Mouse (Mus musculus) kidney, adult 11 months (tissue): ENCODE data around the gene Vps13d.

ENCODE experiments used
- DNase-seq: peaks from one replicate; pipeline ENCODE4 v3.0.0; 2022

Vps13d gene

DNA sequence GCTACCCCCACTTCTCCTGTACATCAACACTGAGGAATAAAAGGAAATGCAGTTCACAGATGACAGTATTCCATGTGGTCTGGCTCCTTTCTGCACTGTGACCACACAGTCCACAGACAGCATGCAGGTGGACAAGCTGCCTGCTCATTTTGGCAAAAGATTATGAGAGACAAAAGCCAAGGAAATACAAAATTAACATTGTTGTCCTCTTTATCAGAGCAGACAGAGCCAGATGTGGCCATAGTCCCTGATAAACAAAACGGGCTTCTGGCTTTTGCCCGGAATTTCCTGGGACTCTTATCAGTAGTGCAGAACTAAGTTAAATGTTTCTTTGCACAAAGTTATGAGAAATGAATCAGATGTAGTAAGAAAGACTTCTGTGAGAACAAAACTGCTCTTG is 161.4 kb downstream of the Vps13d start:
- DNase-seq: no peak

DNA sequence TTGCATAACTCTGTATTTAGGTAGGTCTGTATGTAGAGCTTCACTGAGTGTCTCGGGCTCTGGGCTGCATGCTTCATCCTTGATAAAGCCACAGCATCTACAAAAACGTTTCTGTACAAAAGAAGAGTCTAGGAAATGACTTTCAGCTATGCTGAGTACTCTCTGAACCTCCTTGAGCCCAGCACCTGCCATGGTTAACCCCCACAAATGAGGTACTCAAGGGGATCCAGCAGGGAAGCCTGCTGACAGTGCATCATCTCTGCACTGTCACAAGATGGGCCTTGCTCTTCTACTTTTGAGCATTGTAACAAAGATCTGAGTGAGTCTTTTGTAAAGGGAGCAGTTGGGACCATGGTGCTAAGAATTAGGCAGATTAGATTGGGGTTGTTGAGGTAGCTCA is 162.2 kb downstream of the Vps13d start:
- DNase-seq: no peak

DNA sequence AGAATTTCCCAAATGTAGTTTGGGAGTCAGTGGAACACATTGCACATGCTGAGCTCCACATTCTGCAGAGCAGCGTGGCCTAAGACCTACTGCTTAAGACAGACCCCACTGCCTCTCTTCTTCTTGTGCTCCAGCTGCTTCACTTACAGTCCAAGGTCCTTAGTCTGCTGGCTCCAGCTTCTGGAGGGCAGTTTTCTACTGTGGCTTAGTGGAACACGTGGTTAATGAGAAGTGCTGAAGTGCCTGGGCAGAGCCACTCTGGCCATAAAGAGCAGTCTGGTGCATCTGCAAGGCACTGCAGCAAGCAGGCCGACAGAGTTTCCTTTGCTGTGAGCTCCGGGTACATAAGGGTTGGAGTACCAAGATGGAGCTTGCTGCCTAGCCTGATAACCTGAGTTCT is 163.3 kb downstream of the Vps13d start:
- peak; percentile 84 for DNase-seq

DNA sequence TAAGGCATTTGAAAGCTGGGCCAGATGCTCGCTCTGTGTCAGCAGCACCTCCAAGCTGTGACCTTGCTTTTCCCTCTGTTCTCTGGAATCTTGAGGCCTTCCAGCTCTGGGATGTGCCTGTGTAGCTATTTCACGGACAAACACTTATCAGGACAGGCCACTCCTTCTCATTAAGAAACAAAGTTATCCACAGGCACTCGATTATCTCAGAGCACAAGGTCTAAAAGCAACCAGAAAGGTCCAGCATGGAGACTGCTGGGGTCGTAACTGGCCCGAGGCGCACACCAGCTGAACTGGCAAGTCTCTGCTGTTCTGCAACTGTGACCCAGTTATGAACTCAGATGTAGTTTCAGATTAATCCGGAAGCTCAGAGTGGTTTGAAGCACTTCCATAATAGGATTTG is 168.4 kb downstream of the Vps13d start:
- DNase-seq: peak; percentile 70

DNA sequence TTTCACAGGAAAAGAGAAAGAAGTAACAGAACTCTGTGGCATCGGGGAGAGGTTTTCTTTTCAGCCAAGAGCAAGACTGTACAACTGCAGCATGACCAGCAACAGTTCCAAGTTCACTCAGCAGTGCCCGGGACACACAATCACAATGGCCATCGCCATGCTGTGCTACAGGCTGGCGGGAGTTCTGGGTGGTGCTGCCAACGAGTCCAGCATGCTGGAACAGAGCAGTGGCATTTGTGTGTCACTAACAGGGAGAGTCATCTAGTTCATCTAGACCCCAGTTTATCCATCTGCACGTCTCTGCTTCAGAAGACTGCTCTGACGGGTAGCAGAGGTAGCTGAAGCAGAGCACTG is 169.4 kb downstream of the Vps13d start:
- DNase-seq: no peak

DNA sequence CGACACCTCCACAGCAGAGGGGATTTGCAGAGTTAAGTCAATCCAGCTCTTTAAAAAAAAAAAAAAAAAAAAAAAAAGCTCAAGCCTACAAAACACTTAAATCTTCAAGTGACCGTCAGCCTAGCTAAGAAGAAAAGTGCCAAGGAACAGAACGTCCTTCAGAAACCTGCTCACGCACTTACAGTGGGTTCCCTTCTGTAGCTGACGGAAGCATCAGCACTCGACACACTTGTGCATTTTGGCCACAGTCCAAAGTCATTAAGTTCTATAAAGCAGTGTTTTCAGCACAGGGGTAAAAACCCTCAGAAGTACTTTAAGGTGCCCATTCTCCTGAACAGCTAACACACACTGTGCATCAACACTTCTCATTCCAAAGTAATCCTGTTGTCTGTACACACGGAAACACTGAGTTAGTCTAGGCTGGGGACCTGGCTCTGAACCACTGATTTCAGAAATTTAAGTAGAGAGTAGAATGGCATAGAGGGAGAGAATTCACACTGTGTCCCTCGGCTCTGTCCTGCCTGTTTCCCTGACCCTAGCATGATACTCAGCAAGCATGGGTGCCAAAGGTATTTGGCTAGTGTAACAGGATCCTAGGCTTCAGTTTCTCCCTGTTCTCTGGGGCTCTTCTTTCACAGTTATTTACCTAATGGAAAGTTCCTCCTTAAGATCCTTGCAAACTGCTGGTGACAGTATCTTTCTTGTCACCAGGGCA is 170.0 kb downstream of the Vps13d start:
- no peak for DNase-seq

DNA sequence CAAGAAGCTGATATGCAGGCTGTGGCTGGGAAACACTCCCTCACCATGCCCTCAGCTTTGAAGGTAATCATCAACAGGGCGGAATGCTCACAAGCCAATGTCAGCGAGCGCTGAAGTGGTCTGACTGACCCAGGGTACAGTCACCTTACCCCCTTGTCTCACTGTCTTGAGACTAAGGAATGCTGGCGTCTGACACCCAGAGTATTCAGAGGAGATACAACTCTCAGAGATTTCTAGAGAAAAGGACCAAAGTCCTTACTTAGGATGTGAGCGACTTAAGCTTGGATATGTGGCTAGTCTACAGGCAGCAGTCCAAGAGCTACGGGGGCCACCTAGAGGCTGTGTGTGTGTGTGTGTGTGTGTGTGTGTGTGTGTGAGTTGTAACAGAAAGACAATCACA is 170.9 kb downstream of the Vps13d start:
- DNase-seq: peak; percentile 86

DNA sequence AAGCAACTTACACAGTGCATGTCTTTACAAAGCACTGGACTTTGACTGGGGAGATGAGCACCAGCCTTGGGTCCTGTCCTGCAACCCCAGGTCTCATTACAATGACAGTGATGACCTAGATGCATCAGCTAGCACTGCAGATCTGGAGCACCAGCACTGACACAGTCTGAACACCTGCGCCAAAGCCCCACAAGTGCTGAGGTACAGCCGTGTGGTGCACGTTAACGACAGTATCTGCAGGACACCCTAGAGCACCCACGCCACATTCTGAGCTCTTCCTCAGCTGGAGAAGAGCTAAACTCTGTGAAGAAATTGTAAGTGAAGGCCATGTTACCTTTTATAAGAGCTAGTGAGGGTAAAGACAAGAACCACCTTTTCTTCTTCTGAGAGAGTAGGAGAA is 172.0 kb downstream of the Vps13d start:
- DNase-seq: no peak

DNA sequence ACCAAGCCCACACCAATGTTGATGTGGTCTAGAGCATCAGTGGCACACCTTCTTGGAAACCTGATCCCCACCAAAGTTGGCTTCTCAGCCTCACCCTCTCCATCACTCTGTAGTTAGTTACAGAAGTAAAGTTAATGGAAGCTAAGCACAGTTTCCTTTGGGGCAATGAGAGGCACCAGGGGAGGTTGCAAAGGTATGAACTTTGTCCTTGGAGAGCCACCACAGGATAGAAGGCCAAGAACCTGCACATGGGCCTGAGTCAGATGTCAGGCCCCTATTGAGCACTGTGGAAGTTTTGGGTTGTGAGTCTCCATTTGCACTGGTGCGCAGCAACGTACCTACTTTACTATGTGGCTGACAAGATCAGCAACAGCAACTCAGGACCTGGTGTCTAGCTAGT is 172.6 kb downstream of the Vps13d start:
- DNase-seq: no peak

DNA sequence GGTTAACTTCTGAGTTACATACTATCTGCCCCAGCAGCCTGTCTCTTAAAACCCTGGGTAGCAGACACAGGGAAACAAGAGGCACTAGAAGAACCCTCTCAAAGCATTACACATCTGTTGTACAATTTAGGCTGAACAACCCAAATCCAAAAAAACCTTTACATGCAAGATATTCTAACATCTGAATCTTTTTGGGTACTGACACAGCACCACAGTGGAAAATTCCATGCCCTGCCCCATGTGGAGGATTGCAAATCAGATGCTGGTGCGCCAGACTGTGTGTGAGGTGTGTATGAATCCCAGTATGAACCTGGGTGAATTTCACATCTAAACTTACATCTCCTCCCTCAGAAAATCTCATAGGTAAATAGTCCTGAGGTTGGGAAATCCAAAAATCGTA is 174.4 kb downstream of the Vps13d start:
- no peak for DNase-seq

DNA sequence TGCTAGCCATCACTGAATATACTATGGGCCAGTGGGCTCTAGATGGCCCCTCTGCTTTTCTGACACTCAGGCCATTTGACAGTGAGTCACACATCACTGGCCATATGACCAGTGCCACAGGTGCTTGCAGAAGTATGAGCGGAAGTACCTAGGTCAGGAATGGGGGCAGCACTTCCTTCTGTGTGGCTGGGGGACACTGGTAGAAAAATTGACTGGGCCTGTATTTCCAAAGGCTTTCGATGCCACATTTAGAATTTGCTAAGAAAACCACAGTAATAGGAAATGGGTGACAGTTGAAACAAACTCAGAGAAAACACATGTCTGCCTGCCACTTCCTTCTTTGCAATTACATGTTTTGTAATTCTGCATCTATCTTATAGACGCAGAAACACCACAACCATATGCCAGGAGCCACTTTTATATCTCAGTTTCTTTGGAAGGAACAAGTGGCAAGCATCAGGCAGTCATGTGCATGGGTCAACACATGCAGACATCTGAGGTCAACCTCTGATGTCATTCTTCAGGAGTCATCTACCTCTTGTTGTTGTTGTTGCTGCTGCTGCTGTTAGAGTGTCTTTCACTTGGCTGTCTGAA is 175.6 kb downstream of the Vps13d start:
- DNase-seq: no peak

DNA sequence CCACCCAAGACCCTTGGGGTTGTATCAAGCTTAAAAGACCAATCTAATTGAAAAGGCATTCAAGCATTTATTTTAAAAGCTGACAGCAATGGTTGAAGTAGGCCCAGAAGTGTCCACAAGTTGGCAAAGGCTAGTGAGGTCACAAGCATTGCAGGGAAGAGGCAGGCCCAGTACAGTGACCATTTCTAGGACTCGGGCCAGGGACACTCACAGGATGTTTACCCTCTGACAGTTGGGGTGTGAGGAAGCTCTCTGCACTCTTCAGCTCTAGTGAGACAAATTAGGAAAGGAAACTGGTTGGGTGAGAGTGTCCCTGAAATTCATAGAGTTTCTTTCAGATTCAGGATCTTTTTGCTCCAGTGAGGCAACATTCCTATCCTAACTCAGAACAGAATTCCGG is 177.1 kb downstream of the Vps13d start:
- DNase-seq: peak; percentile 81

DNA sequence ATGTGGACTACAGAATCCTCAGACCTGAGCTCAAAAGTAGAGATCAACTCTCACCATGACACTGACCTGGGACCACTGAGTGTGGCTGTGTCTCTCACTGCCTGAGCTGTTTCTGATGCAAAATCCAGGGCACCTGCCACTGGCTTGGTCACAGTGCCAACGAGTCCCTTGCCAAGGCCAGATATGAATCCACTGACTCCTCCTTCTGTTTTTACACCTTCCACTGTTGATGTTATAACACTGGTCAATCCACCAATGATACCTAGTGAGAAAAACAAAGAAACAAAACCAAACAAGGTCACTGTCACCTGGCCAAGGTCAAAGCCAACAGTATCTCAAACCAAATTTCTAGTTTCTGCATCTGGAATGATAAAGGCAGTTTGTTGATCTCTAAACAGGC is 178.1 kb downstream of the Vps13d start:
- no peak for DNase-seq

DNA sequence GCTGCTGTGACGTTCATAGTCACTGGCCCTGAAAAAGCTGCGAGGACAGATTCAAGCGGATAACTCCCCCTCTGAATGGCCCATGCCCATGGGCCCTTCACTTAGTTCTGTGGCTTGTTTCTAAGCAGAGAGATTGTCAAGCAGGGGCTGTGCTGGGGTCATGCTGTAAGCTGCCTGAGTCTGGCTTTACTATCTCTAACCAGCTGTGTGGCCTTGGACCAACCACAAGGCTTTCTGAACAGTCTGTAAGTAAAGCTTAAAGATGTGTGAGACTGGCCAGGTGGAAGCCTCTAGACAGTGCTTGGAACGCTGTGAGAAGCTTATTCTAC is 180.2 kb downstream of the Vps13d start:
- DNase-seq: no peak

DNA sequence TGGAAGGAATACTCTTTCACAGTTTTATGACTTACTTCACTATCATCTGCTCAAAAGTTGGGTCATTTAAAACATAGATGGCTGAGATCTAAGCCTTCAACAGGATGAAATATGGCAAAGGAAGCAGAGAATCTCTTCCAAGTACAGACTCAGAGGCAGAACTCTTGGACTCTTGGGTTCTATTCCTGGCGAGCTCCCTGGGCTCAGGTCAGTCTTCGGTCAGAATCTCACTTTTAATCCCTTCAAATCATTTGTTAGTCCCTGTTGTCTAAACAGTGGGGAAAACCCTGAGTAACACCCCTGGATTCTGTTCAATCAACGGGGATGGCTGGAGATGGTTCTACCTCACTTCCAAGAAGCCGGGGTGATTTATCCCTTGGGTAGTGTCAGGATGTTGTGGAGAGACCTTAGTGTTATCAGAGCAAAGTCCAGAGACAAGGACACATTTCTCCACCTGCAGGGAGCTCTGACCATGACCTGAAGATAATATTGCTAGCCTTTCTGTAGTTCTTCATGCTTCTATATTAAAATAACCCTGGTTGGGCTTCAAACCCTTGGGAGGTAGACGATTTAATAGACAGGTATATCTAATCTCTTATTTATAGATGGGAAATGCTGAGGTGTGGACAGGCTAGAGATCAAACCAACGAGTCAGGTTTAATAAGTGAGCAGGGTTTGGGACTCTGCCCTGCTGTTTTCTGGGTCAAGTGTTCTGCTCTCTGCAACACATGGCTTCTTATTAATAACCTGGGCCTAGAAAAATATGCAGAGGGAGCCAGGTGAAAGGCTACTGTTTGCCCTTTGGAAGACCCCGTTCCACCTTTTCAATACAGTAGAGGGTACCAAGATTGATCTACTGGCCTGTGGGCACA is 180.8 kb downstream of the Vps13d start:
- peak; percentile 88 for DNase-seq

DNA sequence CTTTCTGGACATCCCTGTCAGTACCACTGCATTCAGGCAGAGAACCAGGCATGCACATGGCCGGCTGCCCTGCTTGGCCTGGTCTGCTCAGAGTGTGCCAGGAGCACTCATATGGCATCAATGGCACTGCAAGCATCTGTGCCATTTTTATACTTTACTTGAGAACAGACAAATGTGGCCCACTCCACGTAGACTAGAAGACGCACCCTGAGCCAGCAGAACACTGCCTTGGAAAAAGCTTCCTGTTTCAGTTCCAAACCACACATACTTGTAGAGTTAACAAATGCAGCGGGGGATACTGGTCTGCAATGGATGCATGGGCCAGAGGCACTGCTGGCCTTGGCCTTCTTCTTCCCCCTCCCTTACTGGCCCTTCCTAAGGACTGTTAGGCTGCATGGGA is 181.6 kb downstream of the Vps13d start:
- DNase-seq: no peak

DNA sequence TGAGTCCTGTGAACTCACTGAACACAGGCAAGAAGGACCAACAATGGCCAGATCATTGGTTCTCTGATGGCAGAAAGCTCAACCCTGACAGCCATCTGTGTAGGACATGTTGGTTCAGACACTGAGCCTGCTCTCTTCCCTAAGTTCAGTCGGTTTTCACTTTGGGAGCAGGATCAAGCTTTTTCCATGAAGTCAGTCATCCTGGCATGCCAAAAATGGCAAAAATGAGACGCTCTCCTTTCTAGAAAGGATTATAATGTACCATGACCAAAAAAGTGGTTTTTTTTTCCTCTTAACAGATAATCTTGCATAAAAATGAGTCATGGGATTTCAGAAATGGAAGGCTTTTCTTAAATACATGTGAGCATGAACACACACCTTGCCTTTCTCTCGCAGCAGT is 183.6 kb downstream of the Vps13d start:
- no peak for DNase-seq

DNA sequence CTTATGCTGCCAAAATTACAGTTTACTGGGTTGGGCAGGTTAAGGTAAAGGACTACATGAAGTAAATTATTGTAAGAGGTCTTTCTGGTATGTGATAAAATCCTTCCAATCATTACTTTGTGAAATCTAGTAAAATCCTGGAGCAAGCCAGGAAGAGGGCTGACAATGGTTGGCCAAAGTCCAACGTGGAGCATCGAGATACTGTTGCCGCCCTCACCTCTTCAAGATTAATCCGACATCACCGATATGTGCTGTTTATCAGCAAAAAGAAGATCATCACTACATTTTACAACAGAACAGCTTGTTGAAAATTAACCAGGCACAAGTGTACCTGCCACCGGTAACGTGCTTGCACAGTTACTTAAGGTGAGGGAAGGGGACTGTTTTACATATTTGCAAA is 184.9 kb downstream of the Vps13d start:
- DNase-seq: no peak

DNA sequence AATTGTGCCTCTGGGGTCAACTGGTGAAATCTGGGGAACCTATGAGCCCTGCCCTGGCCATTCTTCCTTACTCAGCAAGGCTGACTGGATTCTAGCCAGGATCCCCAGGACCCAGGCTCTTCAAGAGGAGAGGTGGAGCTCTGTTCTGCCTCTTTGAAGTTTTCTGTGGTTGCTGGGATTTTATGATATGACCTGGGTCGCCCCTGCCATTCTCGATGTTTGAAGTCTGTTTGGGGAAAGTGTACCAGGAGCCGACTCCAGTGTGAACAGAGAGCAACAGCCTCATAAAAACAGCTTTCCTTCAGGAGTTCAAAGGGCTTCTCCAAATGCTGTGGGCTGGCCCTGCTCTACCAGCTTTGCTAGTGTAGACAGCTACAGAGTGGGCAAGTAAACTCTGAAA is 185.4 kb downstream of the Vps13d start:
- DNase-seq: peak; percentile 70

DNA sequence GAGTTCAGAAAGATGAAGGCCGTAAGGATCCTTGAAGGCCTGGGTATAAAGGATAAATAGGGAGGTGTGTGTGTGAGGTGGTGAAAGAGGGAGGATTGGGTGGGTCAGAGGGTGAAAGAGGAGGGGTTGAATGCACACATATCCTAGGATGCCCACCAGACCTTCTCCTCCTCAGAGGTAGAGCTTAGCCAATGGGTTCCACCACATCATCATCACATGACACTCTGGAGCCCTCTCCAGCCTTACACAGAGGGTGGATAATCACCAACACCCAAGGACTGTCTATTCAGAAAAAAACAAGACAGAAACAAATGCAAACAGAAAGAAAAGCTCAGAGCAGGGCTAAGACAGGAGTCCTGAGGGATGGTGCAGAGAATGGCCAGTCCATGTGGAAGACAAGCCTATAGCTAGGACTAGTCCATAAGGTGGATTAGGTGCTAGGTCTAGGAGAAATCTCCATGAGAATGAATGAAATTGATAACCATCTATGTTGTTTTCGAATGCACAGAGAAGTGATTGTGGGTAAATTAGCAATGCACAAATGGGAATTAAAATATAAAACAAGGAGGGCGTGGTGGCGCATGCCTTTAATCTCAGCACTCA is 188.8 kb downstream of the Vps13d start:
- DNase-seq: no peak

DNA sequence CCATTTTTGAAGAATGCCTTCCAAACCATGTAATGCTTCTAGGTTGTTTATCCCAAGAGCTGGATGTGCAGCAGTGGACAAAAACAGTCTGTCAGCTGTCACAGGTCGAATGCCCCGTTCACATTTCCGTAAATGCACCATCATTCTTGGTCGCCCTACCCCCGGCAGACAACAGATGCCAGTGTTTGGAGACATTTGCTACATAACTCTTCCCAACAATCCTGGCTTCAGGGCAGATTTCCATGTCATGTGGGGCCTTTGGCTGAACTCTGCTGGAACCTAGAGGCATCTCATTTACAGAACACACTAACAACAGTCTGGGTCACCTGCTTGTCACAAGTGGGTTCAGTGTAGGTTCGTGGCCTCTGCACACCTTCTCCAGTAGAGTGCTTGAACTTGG is 190.6 kb downstream of the Vps13d start:
- DNase-seq: no peak

DNA sequence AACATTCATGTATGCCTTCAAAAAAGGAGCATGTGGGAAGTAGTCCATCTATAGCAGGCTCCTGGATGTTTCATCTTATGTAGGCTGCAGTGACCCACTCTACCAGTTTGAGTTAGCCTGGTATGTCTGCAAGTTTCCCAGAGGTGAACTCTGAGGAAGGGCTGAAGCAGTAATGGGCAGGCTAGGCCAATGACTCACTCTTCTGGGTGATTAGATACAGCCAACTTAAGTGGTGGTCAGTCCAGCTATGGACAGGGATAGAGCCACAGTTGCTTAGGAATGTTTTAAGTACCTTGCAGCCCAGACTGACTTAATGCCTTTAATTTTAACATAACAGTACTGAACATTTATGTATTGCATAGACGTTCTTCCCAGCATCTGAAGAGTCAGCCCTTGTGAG is 192.1 kb downstream of the Vps13d start:
- DNase-seq: no peak

DNA sequence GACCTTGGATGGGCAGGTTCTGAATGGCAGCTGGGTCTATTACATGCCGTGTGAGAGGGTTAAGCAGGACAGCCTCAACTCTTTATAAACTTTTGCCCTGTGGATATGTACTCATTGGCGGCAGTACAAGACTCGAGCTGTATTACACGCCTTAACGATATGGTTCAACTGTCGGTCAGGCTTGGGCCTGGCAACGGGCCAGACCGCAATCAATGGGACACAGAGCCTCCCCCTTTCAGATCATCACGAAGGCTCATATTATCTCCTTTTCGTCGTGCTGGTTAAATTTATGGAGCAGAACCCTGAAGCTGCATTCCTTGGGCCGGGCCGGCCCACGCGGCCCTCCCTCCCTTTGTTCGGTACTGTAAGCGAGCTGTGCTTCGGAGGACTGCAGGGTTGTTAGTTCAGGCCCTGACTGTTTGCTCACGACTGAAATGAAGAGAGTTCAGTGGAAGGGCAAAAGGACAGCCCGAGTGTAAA is 194.9 kb downstream of the Vps13d start:
- DNase-seq: peak; percentile 89

DNA sequence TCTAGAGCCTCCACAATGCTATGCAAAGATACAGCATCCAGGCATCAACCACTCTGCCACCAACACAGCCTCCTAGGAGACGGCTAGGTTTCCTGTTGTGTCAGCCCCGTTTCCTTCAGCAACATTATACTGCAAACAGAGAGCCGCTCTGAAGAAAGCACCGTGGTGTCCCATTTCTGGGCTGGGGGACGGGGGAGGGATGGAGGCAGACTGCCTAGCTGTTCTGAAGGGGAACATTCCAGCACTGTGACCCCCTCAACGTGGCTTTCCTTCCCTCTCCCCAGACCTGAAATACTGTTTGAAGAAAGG is 195.3 kb downstream of the Vps13d start:
- DNase-seq: no peak
